Mouse (Mus musculus) fibroblast of lung, adult 2 months (primary cell): ENCODE data around the gene H2-M3.
"Not testable (repeated sequence)": the region's sequence is repeated elsewhere in the genome, so short reads cannot be mapped to it uniquely, and the experiment has no call there.

Source experiments
- DNase-seq: peaks from one replicate; pipeline ENCODE4 v3.0.0-alpha.2; 2011; ENCODE audit warnings: low read depth

Gene H2-M3

DNA sequence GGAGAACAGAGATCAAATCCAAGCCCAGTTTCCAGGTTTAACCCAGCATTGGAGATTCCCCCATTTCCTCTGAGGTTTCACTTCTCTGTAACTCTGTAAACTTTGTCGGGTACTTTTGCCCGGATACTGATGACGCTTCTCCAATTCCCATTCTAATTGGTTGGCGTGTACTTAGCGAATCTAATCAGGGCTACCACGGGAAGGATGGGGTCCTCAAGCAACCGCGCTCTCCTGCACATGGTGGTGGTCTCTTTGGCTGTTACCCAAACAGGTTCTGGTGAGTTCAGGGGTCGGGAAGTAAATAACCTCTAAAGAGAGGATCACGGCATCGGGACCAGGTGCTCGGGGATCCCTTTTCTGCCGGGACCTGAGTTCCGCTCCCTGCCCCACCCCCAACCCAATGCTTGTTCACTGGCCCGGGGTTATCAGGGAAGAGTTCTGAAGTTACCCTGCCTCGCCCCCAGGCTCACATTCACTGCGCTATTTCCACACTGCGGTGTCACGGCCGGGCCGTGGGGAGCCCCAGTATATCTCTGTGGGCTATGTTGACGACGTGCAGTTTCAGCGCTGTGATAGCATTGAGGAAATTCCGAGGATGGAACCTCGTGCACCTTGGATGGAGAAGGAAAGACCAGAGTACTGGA, at the start of gene H2-M3:
TSS of gene H2-M3 (plus strand) at position 163 of the 644 bp plus-strand sequence.
- peak; percentile 80 for DNase-seq

DNA sequence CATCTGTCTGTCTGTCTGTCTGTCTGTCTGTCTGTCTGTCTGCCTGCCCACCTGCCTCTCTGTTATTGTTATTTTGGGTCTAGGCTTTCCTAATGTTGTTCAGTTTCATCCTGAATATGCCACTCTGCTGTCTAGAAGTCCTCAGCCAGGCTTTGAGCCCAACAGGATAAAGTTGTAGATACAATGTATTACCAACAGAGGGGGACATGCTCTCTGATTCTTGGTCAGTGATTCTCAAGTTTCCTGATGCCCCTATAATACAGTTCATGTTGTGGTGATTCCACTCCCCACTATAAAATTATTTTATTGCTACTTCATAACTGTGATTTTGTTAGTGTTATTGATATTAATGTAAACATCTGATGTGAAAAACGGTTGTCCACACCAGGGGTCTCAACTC, 48.1 kb upstream of the H2-M3 start:
- DNase-seq, result no peak

DNA sequence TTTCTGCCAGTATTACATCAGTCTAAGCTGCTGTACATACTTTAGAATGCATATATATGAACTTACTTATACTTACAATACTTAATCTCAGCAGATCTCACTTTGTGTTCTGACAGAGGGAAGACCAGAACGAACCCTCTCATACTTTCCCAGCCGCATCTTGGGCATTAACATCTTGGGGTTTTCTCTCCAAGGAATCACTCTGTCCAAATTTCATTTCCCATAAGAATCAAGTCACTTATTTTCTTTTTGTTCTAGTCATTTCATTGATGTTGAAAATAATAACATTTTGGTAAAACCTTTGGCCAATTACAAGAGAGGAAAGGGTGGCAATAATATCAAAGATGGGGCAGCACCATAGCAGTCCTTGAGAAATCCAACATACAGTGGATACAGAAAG, 32.8 kb upstream of the H2-M3 start, which contains the start of gene Olfr97:
TSS of gene Olfr97 (minus strand) at position 101 of the 400 bp plus-strand sequence.
- not testable (repeated sequence) for DNase-seq

DNA sequence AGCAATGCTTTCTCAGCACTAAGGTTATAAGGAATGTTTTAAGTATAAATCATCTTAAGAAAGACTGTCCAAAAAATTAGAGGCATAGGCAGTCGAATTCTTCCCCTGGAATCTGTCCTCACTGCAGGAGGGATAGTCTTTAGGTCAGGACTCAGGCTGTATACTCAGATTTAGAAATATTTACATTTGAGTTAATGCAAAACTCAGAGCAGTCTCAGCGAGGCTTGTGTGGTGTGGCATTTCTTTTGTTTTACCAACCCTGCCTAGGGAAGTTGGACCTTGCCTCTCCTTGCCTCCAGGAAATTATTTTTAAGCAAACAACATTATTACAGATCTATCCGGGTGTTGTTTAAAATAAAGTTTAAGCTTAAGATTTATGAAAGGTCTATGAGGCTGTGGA, 27.8 kb upstream of the H2-M3 start:
- DNase-seq, result no peak

DNA sequence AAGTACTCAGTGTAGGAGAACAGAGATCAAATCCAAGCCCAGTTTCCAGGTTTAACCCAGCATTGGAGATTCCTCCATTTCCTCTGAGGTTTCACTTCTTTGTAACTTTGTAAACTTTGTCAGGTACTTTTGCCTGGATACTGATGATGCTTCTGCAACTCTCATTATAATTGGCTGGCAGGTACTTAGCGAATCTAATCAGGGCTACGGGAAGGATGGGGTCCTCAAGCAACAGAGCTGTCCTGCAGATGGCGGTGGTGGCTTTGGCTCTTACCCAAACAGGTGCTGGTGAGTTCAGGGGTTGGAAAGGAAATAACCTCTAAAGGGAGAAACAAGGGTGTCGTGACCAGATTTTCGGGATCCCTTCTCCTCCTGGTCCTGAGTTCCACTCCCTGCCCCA, 23.3 kb upstream of the H2-M3 start:
- DNase-seq, result peak; percentile 27

DNA sequence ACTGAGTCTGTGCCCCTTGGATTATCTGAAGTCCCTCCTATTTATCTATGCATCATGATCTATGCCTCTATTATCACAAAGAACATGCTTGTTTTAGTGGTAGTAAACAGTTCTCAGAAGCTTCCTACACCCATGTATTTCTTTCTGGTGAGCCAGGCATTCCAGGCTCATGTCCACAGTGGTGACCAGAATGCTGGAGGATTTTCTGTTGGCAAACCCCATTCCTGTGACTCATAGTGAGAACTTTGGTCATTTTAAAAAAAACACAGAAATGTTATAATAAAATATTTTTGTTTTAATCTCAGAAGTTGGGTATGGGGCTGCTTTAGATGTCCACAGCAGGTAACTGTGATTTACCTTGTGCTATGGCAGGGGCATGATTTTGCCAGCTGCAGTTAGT, 20.6 kb upstream of the H2-M3 start:
- DNase-seq, result no peak

DNA sequence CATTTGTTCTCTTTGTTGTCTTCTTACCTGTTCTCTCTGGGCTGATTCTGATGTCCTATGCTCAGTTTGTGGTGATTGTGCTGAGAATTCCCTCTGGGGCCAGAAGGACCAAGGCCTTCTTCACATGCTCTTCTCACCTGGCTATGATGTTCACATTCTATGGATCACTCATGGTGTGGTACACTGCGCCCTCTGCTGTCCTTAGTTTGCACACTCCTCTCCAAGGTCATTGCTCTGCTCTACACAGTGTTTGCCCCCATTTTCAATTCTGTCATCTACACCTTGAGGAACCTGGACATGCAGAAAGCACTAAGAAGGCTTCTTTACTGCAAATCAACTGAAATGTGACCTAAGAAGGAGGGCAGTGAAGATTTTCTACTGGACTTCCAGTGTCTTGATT, 19.5 kb upstream of the H2-M3 start:
- DNase-seq, result no peak

DNA sequence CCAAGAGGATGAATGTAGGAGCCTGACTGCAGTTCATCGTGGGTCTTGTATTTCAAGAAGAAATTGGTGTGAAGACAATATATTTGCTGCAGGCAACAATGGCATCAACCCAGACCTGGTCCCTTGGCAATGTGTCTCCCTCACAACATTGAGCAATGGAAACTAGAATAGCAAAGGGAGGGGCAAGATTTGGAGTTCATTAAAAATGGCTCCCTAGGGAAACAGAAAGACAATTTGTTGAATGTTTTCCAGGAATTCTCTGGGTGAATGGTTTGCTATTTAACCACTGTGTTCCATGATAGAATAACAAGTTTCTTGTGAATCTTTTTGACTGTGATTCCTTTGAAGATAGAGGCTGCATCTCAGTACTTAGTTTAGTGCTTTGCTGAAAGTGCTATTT, 6.4 kb upstream of the H2-M3 start, which contains the start of gene Olfr98:
TSS of gene Olfr98 (minus strand) at position 124 of the 400 bp plus-strand sequence.
- no peak for DNase-seq

DNA sequence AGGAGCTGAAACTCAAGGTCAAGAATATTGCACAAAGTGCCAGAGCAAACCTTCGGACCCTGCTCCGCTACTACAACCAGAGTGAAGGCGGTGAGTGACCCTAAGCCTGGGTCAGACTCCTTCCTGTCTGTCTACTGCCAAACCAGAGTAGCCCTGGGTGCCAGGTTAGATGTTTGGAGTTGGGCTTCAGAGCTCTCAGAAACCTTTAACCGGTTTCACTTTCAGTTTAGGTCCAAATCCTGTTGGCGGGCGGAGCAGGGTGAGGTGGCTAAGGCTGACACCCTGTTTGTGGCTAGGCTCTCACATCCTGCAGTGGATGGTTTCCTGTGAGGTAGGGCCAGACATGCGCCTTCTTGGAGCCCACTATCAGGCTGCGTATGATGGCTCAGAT, 677 bp downstream of the H2-M3 start:
- DNase-seq, result no peak

DNA sequence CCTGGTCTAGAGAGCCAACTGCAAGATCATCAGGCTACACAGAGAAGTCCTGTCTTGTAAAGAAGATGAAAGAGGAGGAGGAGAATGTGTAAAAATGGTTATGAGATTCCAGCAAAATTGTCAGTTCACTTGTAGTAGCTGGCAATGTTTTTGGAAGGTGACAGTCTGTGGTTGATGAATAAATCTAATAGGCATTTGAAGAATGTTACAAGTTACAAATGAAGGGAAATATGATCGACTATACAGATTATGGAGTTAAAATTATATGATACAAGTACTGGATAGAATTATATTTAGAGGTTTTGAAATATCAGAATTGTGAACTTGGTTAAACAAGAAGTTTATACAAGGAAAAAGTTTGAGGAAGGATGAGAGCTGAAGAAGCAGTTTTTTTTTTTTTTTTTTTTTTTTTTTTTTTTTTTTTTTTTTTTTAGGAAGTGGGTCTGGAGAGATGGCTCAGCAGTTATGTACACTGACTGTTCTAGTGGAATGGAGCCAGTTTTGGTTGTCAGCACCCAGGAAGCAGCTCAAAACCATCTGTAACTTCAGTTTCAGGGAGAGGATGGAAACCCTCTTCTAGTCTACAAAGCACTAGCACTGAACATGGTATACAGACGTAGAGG, 5.7 kb downstream of the H2-M3 start:
- DNase-seq, result no peak

DNA sequence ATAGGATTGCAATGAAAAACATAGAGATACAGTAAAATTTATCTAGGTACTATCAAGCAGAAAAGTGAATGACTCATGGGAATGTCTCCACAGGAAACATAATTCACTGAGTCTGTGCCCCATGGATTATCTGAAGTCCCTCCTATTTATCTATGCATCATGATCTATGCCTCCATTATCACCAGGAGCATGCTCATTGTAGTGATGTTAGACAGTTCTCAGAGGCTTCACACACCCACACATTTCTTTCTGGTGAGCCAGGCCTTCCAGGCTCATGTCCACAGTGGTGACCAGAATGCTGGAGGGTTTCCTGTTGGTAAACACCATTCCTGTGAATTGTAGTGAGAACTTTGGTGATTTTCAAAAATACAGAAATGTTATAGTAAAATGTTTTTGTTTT, 6.6 kb downstream of the H2-M3 start:
- DNase-seq, result no peak

DNA sequence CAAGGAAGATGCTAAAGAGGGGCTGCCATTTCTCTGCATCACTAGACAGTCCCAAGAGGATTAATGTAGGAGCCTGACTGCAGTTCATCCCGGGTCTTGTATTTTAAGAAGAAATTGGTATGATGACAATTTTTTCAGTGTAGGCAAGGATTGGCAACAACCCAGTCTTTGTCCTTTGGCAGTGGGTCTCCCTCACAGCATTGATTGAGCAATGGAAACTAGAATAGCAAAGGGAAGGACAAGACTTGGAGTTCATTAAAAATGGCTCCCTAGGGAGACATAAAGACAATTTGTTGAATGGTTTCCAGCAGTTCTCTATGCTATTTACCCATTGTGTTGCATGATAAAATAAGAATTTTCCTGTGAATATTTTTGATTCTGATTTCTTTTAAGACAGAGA, 10.3 kb downstream of the H2-M3 start:
- no peak for DNase-seq

DNA sequence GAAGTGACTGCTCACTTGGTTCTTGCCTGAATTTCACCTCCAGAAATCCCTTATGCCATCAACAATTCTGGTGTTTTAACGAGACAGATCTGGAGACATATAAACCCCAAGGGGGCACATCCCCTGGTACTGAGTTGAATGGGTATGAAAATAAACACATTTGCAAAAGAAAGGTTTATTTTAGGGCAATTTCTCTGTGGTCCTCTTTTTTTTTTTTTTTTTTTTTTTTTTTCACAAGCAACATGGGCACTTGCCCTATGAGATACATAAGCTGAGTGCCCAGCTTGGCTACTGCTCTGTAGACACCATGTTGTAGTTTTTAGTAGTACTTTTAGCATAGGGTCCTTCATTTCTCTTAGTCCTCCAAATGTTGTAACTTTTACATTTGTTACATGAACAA, 13.3 kb downstream of the H2-M3 start, which contains the start of gene Olfr99:
TSS of gene Olfr99 (minus strand) at position 101 of the 400 bp plus-strand sequence.
- no peak for DNase-seq

DNA sequence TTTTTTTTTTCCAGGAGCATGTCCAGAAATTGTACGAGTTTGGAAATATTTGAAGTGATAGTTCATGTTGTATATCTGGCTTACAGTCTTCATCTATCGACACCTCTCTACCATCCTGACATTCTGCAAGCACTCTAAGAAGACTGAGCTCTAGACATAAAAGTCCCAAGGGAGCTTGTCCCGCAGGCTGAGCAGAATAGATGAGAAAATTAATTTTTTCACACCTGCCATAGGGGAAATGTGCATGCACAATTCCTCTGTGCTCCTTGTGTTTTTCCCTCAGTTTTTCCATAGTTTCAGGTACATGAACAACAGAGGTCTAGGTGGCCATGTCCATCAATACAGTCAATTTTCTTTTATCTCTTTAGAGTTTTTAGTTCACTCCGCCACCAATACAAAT, 34.2 kb downstream of the H2-M3 start, which contains the start of gene Olfr101:
TSS of gene Olfr101 (minus strand) at position 101 of the 400 bp plus-strand sequence.
- no peak for DNase-seq

DNA sequence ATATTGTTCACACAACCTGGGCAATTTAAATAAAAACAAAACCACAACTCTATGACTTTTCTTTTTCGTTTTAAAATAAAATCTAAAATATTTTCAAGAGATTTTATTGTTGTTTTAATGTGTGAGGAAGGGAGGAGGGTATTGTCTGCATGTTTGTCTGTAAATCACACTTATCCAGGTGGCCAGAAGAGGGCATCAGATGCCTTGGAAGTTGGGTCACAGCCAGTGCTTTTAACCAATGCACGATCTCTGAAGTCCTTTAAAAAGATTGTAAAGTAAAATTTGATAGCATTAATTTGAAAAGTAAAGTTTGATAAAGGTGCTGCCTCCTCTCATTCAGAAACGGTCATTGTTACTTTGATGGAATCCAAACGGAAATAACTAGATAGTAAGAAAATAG, 38.5 kb downstream of the H2-M3 start:
- no peak for DNase-seq

DNA sequence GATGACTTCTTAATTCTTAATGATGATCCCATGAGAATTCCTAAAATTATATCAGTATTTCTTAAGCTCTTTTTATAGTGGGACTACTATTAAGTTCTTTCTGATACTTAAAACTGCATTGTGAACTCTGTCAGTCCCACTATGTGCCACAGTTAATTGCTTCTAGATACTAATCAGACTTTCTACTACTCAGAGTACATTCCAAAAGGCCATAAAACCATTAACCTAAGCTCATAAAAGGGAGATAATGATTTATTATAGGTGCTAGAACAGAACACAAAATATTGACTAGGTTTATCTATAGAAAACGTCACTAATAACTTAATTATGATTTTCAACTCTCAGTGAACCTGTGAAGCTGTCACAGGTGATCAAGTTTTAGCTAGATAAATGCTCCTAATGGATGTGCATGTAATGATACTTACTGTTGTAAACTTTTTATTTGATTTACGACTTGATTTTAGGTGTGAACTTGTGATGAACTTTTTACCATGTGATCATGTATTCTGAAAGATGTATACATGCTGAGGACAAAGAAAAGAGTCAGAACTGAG, 40.2 kb downstream of the H2-M3 start:
- DNase-seq, result no peak

DNA sequence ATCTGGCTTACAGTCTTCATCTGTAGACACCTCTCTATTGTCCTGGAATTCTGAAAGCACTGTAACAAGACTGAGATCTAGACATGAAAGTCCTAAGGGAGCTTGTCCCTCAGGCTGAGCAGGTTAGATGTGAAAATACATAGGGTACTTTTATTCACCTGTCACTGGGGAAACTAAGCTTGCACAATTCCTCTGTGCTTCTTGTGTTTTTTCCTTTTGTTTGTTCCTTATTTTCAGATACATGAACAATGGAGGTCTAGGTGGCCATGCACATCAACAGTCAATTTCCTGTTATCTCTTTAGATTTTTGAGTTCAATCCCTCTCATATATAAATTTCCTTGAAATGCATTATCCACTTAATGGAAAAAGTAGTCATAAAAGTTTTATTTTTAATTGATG, 46.9 kb downstream of the H2-M3 start, which contains the start of gene Olfr102:
TSS of gene Olfr102 (minus strand) at position 101 of the 400 bp plus-strand sequence.
- DNase-seq, result no peak
